Mouse (Mus musculus): Measurements from ENCODE around the gene Cyp2f2.

GRCm38 (mm10) chr7:27119676-27120075, at the start of gene Cyp2f2:
- no peak for TF ChIP-seq POLR2A (IDR thresholded peaks at IDR 0.05; ENCODE audit: low read depth, low read length)
- TF ChIP-seq CTCF (conservative IDR thresholded peaks at IDR 0.05; ENCODE audit: insufficient read depth, insufficient read length, low read depth, low read length) = no peak
